Mouse (Mus musculus) CD4-positive naive resting alpha-beta T cell, adult 76 days (primary cell): ENCODE results near the gene Ip6k3. TPM values are rescaled to one million over a fixed set of nuclear protein-coding genes. Genes with fewer than 3 reads are reported as not detected.

ENCODE experiments used
- total RNA-seq: library from RNA; stranded (reverse); gene quantifications from one replicate; pipeline ENCODE4 v1.2.4, GENCODE M21; 2023

Ip6k3 gene
- not detected for total RNA-seq

DNA sequence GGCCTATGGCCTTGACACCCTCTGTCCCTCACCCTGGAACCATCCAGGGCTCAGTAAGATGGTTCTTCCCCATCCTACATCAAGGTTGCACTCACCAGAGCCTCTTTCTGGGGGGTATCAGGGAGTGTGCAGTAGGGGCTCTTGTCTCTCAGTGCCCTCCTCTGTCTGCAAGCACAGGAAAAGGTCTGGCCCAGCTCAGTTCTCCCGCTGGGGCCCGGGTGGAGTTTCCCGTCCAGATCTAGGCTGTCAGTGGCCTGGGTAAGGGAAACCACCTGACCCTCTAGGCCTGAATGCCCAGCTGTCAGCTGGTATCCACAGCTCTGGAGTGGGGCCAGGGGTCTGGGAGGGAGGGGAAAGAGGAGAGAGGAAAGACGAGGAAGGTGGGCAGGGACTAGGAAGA lies at the start of gene Ip6k3:
TSS of gene Ip6k3 (minus strand) at position 251 of the 400 bp plus-strand sequence.

GRCm38 (mm10) chr17:27204075-27204909 lies 36.7 kb upstream of the Ip6k3 start, which contains the start of gene Lemd2:
Gene Lemd2 (minus strand): TSS chr17:27204469.

GRCm38 (mm10) chr17:27133551-27134141 lies 33.9 kb downstream of the Ip6k3 start, which contains the start of gene Uqcc2:
Gene Uqcc2 (minus strand): TSS chr17:27133916.

Other genes with a start within 250 kb of the Ip6k3 start
- gene Phf1, start 234.7 kb downstream of the Ip6k3 start, total RNA-seq, result 142 TPM
- gene Cuta, start 228.2 kb downstream of the Ip6k3 start, total RNA-seq, result 69.5 TPM
- 1.7 TPM for gene Syngap1, start 226.5 kb downstream of the Ip6k3 start, total RNA-seq
- gene Zbtb9, start 194.6 kb downstream of the Ip6k3 start, total RNA-seq, result 19.6 TPM
- 27.3 TPM for gene Bak1, start 138.8 kb downstream of the Ip6k3 start, total RNA-seq
- gene Itpr3, start 110.5 kb downstream of the Ip6k3 start, total RNA-seq, result 104 TPM
- gene Uqcc2, start 33.9 kb downstream of the Ip6k3 start, total RNA-seq, result 33.8 TPM
- gene Lemd2, start 36.7 kb upstream of the Ip6k3 start, total RNA-seq, result 70.0 TPM